Mouse (Mus musculus): ENCODE measurements around the gene Eif2b3.

GRCm38 (mm10) chr4:117113237-117113636 is 94.0 kb downstream of the Eif2b3 start:
- TF ChIP-seq POLR2A (IDR thresholded peaks at IDR 0.05; ENCODE audit: insufficient read length, low read depth) (no peak), TCF12 (IDR thresholded peaks at IDR 0.05; ENCODE audit: insufficient read depth, poor library complexity, severe bottlenecking) (no peak), USF1 (IDR thresholded peaks at IDR 0.05; ENCODE audit: low read depth) (no peak), REST (IDR thresholded peaks at IDR 0.05; ENCODE audit: insufficient read depth, insufficient read length) (no peak), CEBPB (IDR thresholded peaks at IDR 0.05; ENCODE audit: insufficient read depth, poor library complexity, severe bottlenecking) (no peak)
